Mouse (Mus musculus) testis, adult 2 months (tissue): ENCODE measurements around the gene Cldn11.

Experiments
- CTCF ChIP-seq: fragments of 200-500 bp; IDR thresholded peaks from 2 replicates; pipeline ENCODE4 v1.5.1; 2012; ENCODE audit warnings: low read depth, mild to moderate bottlenecking, inconsistent platforms, low read length, moderate library complexity; ENCODE audit not compliant: control insufficient read depth, insufficient read depth, insufficient replicate concordance
- POLR2A ChIP-seq: fragments of 200-500 bp; IDR thresholded peaks from 2 replicates; pipeline ENCODE4 v1.6.1; 2012; ENCODE audit warnings: low read depth, mild to moderate bottlenecking, inconsistent platforms, low read length, moderate library complexity; ENCODE audit not compliant: control insufficient read depth

DNA sequence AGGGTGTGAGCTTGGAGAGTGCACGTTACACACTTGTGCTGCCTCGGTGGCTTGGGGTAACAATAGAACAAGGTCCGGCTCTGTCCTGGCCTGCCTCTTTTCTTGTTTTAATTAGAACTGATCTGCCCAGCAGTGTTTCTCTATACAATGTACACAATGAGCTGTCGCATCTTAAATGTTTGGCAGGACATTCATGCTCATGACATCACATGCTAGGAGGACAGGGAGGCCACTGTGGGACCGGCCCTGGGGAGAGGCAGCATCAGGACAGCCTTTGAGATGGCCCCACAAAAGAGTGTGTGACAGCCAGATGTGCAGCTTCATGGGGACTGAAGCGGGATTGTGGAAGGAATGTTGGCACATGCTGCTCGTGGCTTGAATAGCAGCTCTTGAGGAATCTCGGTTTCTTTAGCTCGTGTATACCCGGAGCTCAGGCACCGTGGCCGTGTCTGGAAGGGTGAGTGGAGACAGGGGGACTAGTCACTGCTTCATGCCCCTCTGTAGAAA lies 16.7 kb downstream of the Cldn11 start:
- no peak for TF ChIP-seq POLR2A
- TF ChIP-seq CTCF = no peak
